Mouse (Mus musculus): Measurements from ENCODE around the gene Arfgap3. TPM values are rescaled to one million over a fixed set of nuclear protein-coding genes. Genes with fewer than 3 reads are reported as not detected.
A peak's percentile ranks its signal among the peaks of the same experiment; 100 is the strongest.
"Not testable (repeated sequence)": the region's sequence is repeated elsewhere in the genome, so short reads cannot be mapped to it uniquely, and the experiment has no call there.

The Arfgap3 gene
- total RNA-seq, 2 experiments from 2014 or later = 18.0 to 18.3 TPM

- DNase-seq (ENCODE audit: extremely low spot score in 1 of 2, low spot score in 1 of 2) = no peak
Measured at GRCm38 (mm10) chr15:83296771-83297311, 53.2 kb downstream of the Arfgap3 start.

GRCm38 (mm10) chr15:83296050-83296449 lies 54.0 kb downstream of the Arfgap3 start:
- no peak for DNase-seq (ENCODE audit: extremely low spot score in 1 of 2, low spot score in 1 of 2)

GRCm38 (mm10) chr15:83294954-83295353 lies 55.1 kb downstream of the Arfgap3 start:
- no peak for DNase-seq (ENCODE audit: extremely low spot score in 1 of 2, low spot score in 1 of 2)

GRCm38 (mm10) chr15:83293706-83294645 lies 56.1 kb downstream of the Arfgap3 start:
- no peak for DNase-seq (ENCODE audit: extremely low spot score in 1 of 2, low spot score in 1 of 2)

- DNase-seq (ENCODE audit: extremely low spot score in 1 of 2, low spot score in 1 of 2) = no peak
Measured at GRCm38 (mm10) chr15:83293144-83293543, 56.9 kb downstream of the Arfgap3 start.

- no peak for DNase-seq (ENCODE audit: extremely low spot score in 1 of 2, low spot score in 1 of 2)
Measured at GRCm38 (mm10) chr15:83292261-83293056, 57.6 kb downstream of the Arfgap3 start.

- DNase-seq (ENCODE audit: extremely low spot score in 1 of 2, low spot score in 1 of 2) = no peak
Measured at GRCm38 (mm10) chr15:83290899-83291298, 59.1 kb downstream of the Arfgap3 start.

- no peak for DNase-seq (ENCODE audit: extremely low spot score in 1 of 2, low spot score in 1 of 2)
Measured at GRCm38 (mm10) chr15:83284828-83285227, 65.2 kb downstream of the Arfgap3 start.

GRCm38 (mm10) chr15:83282397-83282796 lies 67.7 kb downstream of the Arfgap3 start:
- no peak for DNase-seq (ENCODE audit: extremely low spot score in 1 of 2, low spot score in 1 of 2)

GRCm38 (mm10) chr15:83281303-83281702 lies 68.7 kb downstream of the Arfgap3 start:
- no peak for DNase-seq (ENCODE audit: extremely low spot score in 1 of 2, low spot score in 1 of 2)

GRCm38 (mm10) chr15:83278579-83278978 lies 71.5 kb downstream of the Arfgap3 start:
- DNase-seq (ENCODE audit: extremely low spot score in 1 of 2, low spot score in 1 of 2) = no peak

GRCm38 (mm10) chr15:83277451-83277850 lies 72.6 kb downstream of the Arfgap3 start:
- no peak for DNase-seq (ENCODE audit: extremely low spot score in 1 of 2, low spot score in 1 of 2)

- not testable (repeated sequence) for DNase-seq (ENCODE audit: extremely low spot score in 1 of 2, low spot score in 1 of 2)
Measured at GRCm38 (mm10) chr15:83274237-83274636, 75.8 kb downstream of the Arfgap3 start.

- no peak for DNase-seq (ENCODE audit: extremely low spot score in 1 of 2, low spot score in 1 of 2)
Measured at GRCm38 (mm10) chr15:83273017-83273416, 77.0 kb downstream of the Arfgap3 start.

GRCm38 (mm10) chr15:83271221-83271620 lies 78.8 kb downstream of the Arfgap3 start:
- DNase-seq (ENCODE audit: extremely low spot score in 1 of 2, low spot score in 1 of 2) = not testable (repeated sequence)

GRCm38 (mm10) chr15:83269985-83270384 lies 80.1 kb downstream of the Arfgap3 start:
- DNase-seq (ENCODE audit: extremely low spot score in 1 of 2, low spot score in 1 of 2) = not testable (repeated sequence)

- not testable (repeated sequence) for DNase-seq (ENCODE audit: extremely low spot score in 1 of 2, low spot score in 1 of 2)
Measured at GRCm38 (mm10) chr15:83268428-83268827, 81.6 kb downstream of the Arfgap3 start.

GRCm38 (mm10) chr15:83265269-83265668 lies 84.8 kb downstream of the Arfgap3 start:
- DNase-seq (ENCODE audit: extremely low spot score in 1 of 2, low spot score in 1 of 2) = no peak

GRCm38 (mm10) chr15:83263405-83263804 lies 86.6 kb downstream of the Arfgap3 start:
- DNase-seq (ENCODE audit: extremely low spot score in 1 of 2, low spot score in 1 of 2) = no peak

- DNase-seq (ENCODE audit: extremely low spot score in 1 of 2, low spot score in 1 of 2) = peak in 1 of 2 experiments; percentile 13
Measured at GRCm38 (mm10) chr15:83257906-83258305, 92.1 kb downstream of the Arfgap3 start.

- no peak for DNase-seq (ENCODE audit: extremely low spot score in 1 of 2, low spot score in 1 of 2)
Measured at GRCm38 (mm10) chr15:83256491-83256890, 93.6 kb downstream of the Arfgap3 start.
